Mouse (Mus musculus) R1 (cell line): ENCODE data around the gene Ankfy1.
"Not testable (repeated sequence)": the region's sequence is repeated elsewhere in the genome, so short reads cannot be mapped to it uniquely, and the experiment has no call there.

Experiments used
- DNase-seq: peaks from one replicate; pipeline ENCODE4 v3.0.0-alpha.2; 2018; ENCODE audit warnings: low read depth, low spot score

The Ankfy1 gene

DNA sequence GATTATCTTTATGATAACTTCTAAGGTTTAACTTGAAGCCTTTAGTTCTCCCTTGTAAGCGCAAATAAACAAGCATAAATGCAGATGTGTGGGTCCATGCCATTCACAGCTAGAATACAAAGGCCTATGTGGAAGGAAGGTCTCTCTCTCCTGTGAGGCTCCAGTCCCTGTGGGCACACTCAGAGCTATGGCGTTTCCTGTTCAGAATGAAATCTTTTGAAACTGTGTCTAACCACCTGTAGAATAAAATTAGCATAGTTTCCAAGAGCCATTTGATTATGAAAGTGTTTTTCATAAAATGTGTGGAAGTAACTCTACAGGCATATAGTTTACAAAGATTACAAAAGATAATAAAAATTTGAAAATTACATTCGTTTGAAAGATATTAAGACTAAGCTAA is 28.4 kb downstream of the Ankfy1 start:
- no peak for DNase-seq

GRCm38 (mm10) chr11:72723165-72723564 is 33.4 kb downstream of the Ankfy1 start:
- DNase-seq, result no peak

DNA sequence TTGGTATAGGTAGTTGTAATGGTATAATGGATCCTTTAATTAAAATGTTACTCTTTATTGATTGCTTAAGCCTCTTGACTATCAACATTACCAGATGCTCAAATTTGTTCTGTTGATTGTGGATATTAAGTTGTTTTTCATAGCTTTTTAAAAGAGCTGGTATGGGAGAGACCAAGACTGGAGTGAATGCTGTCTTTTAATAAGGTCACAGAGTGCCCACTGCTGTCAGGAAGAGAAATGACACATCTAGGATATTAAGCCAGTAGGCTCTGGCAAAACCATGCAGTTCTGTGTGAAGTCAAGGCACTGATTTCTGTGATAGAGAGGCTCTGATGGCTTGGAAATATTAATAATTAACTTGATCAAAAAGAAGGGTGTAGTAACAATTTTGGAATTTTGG is 34.1 kb downstream of the Ankfy1 start:
- DNase-seq, result no peak

GRCm38 (mm10) chr11:72726023-72726422 is 36.2 kb downstream of the Ankfy1 start:
- no peak for DNase-seq

- DNase-seq, result no peak
Measured at GRCm38 (mm10) chr11:72733736-72734135, 43.9 kb downstream of the Ankfy1 start.

GRCm38 (mm10) chr11:72734840-72735518 is 45.2 kb downstream of the Ankfy1 start:
- no peak for DNase-seq

GRCm38 (mm10) chr11:72735519-72735860 is 45.7 kb downstream of the Ankfy1 start:
- DNase-seq, result no peak

- no peak for DNase-seq
Measured at GRCm38 (mm10) chr11:72736320-72736719, 46.5 kb downstream of the Ankfy1 start.

DNA sequence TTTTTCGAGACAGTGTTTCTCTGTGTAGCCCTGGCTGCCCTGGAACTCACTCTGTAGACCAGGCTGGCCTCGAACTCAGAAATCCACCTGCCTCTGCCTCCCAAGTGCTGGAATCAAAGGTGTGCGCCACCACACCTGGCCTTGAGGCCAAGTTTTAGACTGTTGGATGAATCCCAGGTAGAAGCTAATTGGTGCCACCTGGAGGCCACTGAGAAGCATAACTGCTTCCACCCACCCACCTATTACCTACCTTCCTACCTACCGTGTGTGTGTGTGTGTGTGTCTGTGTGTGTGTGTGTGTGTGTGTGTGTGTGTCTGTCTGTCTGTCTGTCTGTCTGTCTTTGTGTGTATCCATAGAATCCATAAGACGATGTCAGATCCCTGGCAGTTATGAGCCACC is 47.7 kb downstream of the Ankfy1 start:
- peak; percentile 57 for DNase-seq

DNA sequence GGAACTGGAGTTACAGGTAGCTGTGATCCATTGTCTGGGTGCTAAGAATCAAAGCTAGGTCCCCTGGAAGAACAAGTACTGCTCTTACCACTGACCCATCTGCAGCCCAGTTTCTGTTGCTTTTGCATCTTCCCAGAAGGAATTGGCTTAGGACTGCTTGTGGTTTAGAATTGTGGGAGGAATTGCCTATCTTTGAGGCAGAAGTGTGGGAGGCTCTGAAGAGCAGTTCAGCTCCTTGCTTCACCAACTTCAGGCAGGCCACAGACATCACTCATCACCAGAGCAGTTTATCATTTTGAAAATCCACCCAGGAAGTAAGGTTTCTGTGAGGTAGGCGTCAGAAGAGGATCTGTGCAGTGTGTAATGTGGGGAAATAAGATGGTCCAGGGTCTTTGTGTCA is 49.2 kb downstream of the Ankfy1 start:
- DNase-seq, result no peak

DNA sequence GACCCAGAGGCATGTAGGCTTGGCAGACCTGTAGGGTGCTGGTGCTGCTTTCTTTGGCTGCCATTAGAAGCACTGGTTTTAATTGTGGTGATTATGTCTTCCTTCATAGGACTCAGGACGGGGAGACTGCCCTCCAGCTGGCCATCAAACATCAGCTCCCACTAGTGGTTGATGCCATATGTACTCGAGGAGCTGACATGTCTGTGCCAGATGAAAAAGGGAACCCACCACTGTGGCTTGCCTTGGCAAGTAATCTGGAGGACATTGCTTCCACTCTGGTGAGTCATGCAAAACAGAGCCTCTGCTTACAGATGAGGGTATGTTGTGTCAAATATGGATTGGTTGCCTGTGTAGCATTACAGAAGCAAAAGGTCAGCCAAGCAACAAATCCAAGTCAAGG is 62.1 kb downstream of the Ankfy1 start:
- DNase-seq, result no peak

DNA sequence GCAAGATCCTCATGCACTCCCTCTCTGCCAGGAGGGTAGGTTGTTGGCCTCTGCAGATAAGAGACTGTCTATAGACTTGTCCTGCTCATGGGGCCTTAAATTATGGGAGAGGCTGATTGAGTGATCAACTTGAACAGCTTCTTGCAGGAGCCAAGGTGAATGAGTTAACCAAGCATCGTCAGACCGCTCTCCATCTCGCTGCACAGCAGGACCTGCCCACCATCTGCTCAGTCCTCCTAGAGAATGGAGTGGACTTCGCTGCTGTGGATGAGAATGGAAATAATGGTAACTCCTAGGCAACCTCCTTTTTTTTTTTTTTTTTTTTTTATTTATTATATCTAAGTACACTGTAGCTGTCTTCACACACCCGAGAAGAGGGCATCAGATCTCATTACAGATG is 68.5 kb downstream of the Ankfy1 start:
- no peak for DNase-seq

DNA sequence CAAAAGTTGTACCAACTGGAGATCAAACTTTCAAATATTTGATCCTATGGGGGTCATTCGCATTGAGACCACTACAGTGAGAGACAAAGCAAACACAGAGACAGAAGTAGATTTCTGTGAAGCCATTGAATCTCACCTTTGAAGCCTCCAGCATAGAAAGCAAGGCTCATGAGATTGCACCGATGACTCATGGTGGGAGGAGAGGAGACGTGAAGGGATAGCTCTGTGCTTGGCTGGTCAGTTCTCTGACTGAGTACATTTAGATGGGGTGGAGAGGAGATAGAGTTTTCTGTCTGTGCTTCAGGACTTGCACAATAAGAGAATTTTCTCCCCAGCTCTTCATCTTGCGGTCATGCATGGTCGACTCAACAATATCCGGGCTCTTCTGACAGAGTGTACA is 69.8 kb downstream of the Ankfy1 start:
- no peak for DNase-seq

- no peak for DNase-seq
Measured at GRCm38 (mm10) chr11:72760781-72761180, 71.0 kb downstream of the Ankfy1 start.

DNA sequence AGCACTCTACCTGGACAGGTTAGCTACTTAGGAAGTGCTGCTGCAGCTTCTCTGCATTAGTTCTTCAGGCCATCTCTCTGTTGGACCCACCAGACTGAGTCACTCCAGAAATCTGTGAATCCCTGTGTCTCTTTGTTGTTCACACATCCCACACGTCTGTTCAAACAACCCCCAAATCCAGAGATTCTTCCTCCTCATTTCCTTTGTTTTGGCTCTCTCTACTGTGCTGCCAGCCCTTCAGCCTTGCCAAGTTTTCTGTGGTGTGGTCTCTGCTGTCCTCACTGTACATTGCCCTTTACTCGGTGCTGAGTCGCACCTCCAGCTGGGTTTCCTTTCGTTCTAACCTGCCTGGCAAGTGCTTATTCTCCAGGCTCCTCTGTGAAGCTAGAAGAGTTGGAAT is 74.5 kb downstream of the Ankfy1 start:
- no peak for DNase-seq

DNA sequence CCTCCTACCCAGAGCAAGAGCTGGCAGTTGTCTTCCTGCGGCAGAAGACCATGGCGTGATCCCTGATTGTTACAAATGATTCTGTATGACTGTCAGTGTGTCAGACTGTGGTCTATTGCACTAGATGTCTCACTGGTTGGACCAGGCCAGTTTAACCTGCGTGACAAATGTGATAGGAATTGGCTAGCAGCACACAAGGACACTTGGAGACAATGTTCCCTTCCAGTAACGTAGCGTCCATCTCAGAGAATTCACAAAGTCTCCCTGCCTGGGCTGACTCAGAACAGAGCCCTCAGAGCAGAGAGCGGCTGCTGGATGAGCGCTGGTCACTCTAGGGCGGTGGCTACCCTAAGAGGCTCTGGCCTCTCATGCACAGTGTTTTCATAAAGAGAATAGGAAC is 77.9 kb downstream of the Ankfy1 start:
- no peak for DNase-seq

- DNase-seq, result no peak
Measured at GRCm38 (mm10) chr11:72769061-72769460, 79.3 kb downstream of the Ankfy1 start.

- no peak for DNase-seq
Measured at GRCm38 (mm10) chr11:72770324-72770723, 80.5 kb downstream of the Ankfy1 start.

DNA sequence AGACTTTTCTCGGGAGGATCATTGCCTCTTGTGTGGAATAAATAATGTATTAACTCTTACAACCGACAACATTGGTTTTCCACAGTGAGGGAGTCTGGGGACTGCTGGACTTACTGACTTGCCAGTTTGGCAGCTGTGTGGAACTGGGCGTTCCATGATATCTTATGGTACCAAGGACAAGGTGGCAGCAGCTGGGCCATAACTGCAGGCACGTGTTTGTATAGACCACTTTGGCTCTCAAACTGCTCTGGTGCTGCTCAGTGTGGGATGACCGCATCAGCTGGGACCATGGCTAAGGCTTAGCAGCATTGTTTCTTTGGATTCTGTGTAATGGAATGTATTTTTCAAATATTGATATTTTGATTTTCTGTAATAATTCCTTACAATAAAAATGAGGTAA is 81.0 kb downstream of the Ankfy1 start:
- no peak for DNase-seq

GRCm38 (mm10) chr11:72771461-72771860 is 81.7 kb downstream of the Ankfy1 start:
- no peak for DNase-seq

- DNase-seq, result not testable (repeated sequence)
Measured at GRCm38 (mm10) chr11:72772611-72773010, 82.8 kb downstream of the Ankfy1 start.

GRCm38 (mm10) chr11:72778957-72779356 is 89.2 kb downstream of the Ankfy1 start:
- DNase-seq, result no peak

DNA sequence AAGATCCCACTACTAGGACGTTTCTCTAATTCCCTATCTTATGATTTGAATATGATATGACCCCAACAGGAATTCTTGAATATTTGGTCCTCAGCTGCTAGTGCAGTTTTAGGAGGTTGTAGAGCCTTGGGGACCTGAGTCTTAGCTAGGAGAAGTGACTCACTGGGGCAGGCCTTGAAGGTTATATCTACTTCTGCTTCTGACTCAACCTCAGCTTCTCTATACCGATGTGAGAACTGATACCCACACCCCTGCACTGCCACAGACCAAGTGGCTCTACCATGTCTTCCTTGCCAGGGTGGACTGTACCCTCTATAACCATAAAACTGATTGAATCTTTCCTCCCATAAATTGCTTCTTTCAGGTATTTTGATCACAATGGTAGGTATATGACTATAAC is 92.3 kb downstream of the Ankfy1 start:
- DNase-seq, result no peak

DNA sequence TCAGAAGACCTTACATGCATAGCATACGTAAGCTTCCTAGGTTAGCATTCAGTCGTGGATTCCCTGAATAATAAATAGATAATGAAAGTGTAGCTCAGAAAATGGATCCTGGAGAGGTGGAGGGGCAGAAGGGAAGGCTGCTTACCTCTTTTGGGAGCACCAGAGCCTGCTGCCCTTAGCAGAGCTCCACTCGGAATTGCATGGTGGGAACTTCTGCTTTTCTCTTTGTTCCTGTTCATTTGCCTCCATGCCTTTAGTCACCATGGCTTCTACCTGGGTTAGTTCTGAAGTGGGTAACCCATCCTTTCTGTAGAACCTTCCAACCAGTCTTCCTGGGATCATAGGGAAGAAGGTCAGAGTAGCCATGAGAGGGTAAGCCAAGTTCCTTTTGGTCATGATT is 92.7 kb downstream of the Ankfy1 start:
- no peak for DNase-seq
